Mouse (Mus musculus) liver, adult (tissue): ENCODE measurements around the gene Lrrc4c.

Experiments used
- GATA4 ChIP-seq: IDR thresholded peaks from 2 replicates; pipeline ENCODE4 v1.6.1; 2014; ENCODE audit warnings: mild to moderate bottlenecking, low read length; ENCODE audit not compliant: insufficient replicate concordance

Lrrc4c gene

DNA sequence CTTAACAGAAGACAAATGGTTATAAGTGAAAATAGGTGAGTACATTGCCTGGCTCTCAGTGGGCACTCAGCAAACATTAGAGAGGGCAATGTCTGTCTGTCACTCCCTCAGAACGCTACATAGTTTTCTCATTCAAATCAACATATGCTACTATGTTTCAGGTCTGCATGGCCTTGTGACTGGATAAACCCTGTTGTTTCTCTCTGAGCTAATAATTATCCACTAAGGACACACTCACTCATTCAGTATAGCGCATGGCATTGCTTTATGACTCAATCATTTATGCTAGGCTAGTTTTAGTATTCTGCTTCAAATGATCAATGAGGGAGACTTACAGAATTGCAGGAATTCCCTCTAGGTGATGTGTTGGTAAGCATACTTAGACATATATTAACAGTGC is 1292.6 kb downstream of the Lrrc4c start:
- no peak for TF ChIP-seq GATA4

GRCm38 (mm10) chr2:97614724-97615123 is 1296.8 kb downstream of the Lrrc4c start:
- no peak for TF ChIP-seq GATA4

DNA sequence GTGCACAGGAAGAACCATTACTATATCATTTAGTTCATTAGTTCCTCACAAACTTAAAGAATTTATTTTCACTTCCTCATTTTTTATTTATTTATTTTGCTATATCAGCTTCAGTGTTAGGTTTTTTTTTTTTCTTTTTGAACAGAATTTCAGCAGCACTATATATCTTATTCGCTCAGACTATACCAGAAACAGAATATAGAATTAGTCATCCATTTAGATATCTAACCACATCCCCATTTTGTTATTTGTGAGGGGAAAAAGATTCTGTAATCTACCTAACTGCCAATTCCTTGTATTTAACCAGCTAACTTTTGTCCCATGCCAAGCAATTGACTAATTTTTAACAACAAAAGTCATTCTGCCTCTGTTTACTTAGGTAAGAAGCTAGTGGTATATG is 1300.6 kb downstream of the Lrrc4c start:
- TF ChIP-seq GATA4, result no peak

GRCm38 (mm10) chr2:97639941-97640340 is 1322.0 kb downstream of the Lrrc4c start:
- TF ChIP-seq GATA4, result no peak

DNA sequence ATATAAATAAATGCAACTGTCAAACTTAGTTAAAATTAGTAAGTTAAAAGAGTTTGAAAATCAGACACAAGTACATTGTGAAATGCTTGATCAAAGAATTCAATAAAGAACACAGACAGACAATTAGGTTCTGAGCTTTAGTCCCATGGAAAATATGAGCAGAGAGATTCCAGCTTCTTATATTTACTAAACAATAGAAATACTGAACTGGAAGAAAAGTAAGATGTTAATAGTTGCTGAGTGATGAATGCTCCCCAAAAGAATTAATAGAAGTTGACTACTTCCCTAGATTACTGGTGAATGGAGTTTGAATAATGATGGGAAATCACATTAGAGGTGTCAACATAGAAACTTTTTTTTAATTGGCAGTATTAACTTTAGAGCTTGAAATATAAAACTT is 1323.7 kb downstream of the Lrrc4c start:
- no peak for TF ChIP-seq GATA4

DNA sequence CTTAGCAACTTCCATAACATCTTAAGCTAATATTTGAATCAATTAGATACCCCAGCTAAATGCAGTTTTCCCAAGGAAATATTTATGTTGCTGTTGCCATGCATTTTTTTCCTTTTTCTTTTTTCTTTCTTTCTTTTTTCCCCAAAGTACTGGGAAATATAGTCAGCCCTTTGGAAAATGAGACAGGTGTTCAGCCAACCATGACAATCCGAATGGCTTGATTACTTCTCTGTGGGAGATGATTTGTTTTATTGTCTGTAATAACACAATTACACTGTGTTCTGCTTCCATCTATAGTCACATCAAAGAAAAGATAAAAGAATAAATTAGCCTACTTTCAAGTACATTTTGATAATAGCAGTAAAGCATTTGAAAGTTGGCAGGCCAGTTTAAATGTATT is 1334.7 kb downstream of the Lrrc4c start:
- no peak for TF ChIP-seq GATA4
